1 mouse cellular context compared by ENCODE assay signal in the genomic region with DNA sequence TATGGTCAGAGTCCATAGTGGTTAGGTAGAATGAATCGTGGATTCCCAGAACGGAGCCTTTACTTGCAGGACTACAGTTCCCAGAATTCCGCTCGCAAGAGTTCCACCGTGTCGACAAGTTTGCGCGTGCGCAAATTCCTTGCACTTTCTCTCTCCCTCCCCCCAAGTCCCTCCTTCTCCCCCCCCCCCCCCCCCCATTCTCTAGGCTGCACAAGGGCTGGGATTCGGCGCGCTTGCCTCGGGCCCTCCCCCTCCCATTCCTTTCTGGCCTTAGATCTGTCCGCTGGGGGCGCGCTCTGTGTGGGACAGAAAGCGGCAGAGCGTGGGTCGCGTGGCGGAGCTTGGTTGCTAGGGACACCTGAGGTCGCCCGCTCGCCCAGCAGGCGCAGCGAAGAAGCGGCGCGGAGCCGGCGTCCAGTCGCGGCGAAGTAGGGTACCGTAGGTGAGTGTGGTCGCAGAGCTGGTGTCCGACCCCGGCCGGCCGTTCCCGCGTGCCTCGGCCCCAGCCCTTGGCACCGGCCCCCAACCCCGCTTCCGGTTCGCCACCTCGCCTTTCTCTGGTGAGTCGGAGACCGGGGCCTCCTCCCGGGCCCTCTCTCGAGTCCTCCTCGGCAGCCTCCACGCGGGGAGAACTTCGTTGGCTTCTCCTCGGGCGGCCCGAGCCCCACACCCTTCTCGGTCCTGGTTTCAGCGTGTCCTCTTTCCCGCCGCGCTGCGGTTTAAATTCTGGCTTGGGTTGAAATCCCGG.
TF ChIP-seq lines count a peak whose summit lies in the region.

A gene (plus strand): TSS at position 298 of the 748 bp plus-strand sequence.

TF ChIP-seq in CH12.LX, 34 proteins besides CTCF, POLR2A, EP300 and RAD21 (continued from another document):
- TF ChIP-seq ZKSCAN1 (IDR thresholded peaks at IDR 0.05; ENCODE audit: borderline replicate concordance, low read depth, low read length) (no peak), ZC3H11A (IDR thresholded peaks at IDR 0.05; ENCODE audit: low read depth, low read length) (no peak), SIN3A (IDR thresholded peaks at IDR 0.05; ENCODE audit: low read length) (peak; percentile 44), MEF2A (IDR thresholded peaks at IDR 0.05; ENCODE audit: borderline replicate concordance, low read depth, low read length) (no peak), TBP (conservative IDR thresholded peaks at IDR 0.05; ENCODE audit: low read depth, low read length) (no peak), ZMIZ1 (IDR thresholded peaks at IDR 0.05; ENCODE audit: low read depth, low read length) (peak; percentile 31; the same call in 1 of the 2 replicates), NELFE (IDR thresholded peaks at IDR 0.05; ENCODE audit: low read depth, low read length) (peak; percentile 41; the same call in 1 of the 2 replicates), CHD1 (IDR thresholded peaks at IDR 0.05; ENCODE audit: low read depth, low read length) (no peak), USF1 (IDR thresholded peaks at IDR 0.05; ENCODE audit: low read depth, low read length) (no peak), SMC3 (IDR thresholded peaks at IDR 0.05; ENCODE audit: low read depth, low read length) (no peak), MAFK (IDR thresholded peaks at IDR 0.05; ENCODE audit: insufficient replicate concordance, low read length) (no peak), MYC (IDR thresholded peaks at IDR 0.05; ENCODE audit: low read depth, low read length) (peak; percentile 56; the same call in 1 of the 2 replicates), IRF4 (IDR thresholded peaks at IDR 0.05; ENCODE audit: low read depth, low read length) (no peak), ZNF384 (IDR thresholded peaks at IDR 0.05; ENCODE audit: low read depth, low read length) (no peak), GABPA (IDR thresholded peaks at IDR 0.05; ENCODE audit: insufficient replicate concordance, low read depth, low read length) (no peak), TCF12 (IDR thresholded peaks at IDR 0.05; ENCODE audit: low read depth, low read length) (peak; percentile 55; the same call in 1 of the 2 replicates), KAT2A (IDR thresholded peaks at IDR 0.05; ENCODE audit: insufficient replicate concordance, low read length) (peak; percentile 67; the same call in 1 of the 2 replicates), BHLHE40 (IDR thresholded peaks at IDR 0.05; ENCODE audit: low read depth, low read length) (peak; percentile 35; the same call in 1 of the 2 replicates), UBTF (IDR thresholded peaks at IDR 0.05; ENCODE audit: low read depth, low read length) (peak; percentile 46), ELF1 (IDR thresholded peaks at IDR 0.05; ENCODE audit: low read depth, low read length) (peak; percentile 71), HCFC1 (IDR thresholded peaks at IDR 0.05; ENCODE audit: low read depth, low read length) (peak; percentile 90)
